Mouse (Mus musculus) small intestine, adult 2 months (tissue): Measurements from ENCODE around the gene Capsl. TPM values are rescaled to one million over a fixed set of nuclear protein-coding genes. Genes with fewer than 3 reads are reported as not detected.

Source experiments
- H3K27ac ChIP-seq: fragments of 200-500 bp; 2 replicates; pipeline ENCODE4 v1.5.1; 2012; ENCODE audit warnings: low read depth, low read length, control low read depth, inconsistent platforms; ENCODE audit not compliant: insufficient read depth
- H3K27me3 ChIP-seq: fragments of 200-500 bp; 2 replicates; pipeline ENCODE4 v1.6.1; 2012; ENCODE audit warnings: mild to moderate bottlenecking, moderate library complexity, low read length, inconsistent platforms; ENCODE audit not compliant: control insufficient read depth, insufficient read depth
- H3K36me3 ChIP-seq: fragments of 200-500 bp; 2 replicates; pipeline ENCODE4 v1.6.1; 2012; ENCODE audit warnings: mild to moderate bottlenecking, low read length, control low read depth, inconsistent platforms; ENCODE audit not compliant: control insufficient read depth, insufficient read depth
- H3K4me1 ChIP-seq: fragments of 200-500 bp; 2 replicates; pipeline ENCODE4 v1.6.1; 2012; ENCODE audit warnings: low read length, inconsistent platforms, mixed read lengths; ENCODE audit not compliant: control insufficient read depth, insufficient read depth, insufficient read length
- H3K4me3 ChIP-seq: fragments of 200-500 bp; 2 replicates; pipeline ENCODE4 v1.5.1; 2012; ENCODE audit warnings: low read depth, mild to moderate bottlenecking, control low read depth, inconsistent platforms, low read length, moderate library complexity
- CTCF ChIP-seq: fragments of 200-500 bp; IDR thresholded peaks from 2 replicates; pipeline ENCODE4 v1.5.1; 2012; ENCODE audit warnings: low read depth, mild to moderate bottlenecking, control low read depth, inconsistent platforms, low read length, moderate library complexity, mixed read lengths; ENCODE audit not compliant: insufficient replicate concordance, insufficient read length; ENCODE audit errors: extremely low read depth
- POLR2A ChIP-seq: fragments of 200-500 bp; IDR thresholded peaks from 2 replicates; pipeline ENCODE4 v1.6.1; 2012; ENCODE audit warnings: low read depth, mild to moderate bottlenecking, control low read depth, inconsistent platforms, low read length, moderate library complexity
- WGBS: fragments of 180-500 bp; shearing (Covaris S2); methylation state at CpG from one replicate; pipeline ENCODE4 v1.1.7; 2018; 5-methylcytosine and 5-hydroxymethylcytosine counted together
- polyA plus RNA-seq: library from polyadenylated mRNA; depleted of rRNA; stranded (reverse); fragments of >200 nt; gene quantifications from 2 replicates; pipeline ENCODE4 v1.2.3, GENCODE M21; 2012; rRNA removed

Capsl gene
- polyA plus RNA-seq = 0.37 TPM in 1 of 2 replicates, not detected in the other

- no peak for TF ChIP-seq POLR2A
- no peak for TF ChIP-seq CTCF
- no peaks in the 10 kb centered on the region for H3K27me3 ChIP-seq
- 19% methylated on average over 12 of the region's 12 CpGs for WGBS
- H3K36me3 ChIP-seq = no peaks in the 10 kb centered on the region
- H3K4me1 ChIP-seq = no peaks in the 10 kb centered on the region
- H3K4me3 ChIP-seq = no peak within 1 kb of the TSS
- no peak within 1 kb of the TSS for H3K27ac ChIP-seq
Observed at GRCm38 (mm10) chr15:9435534-9436180, at the start of gene Capsl. TSS of gene Capsl (plus strand) at chr15:9436028.

- Histone ChIP-seq H3K4me1 (no peaks in the 10 kb centered on the region), H3K27ac (no peak overlapping the region), H3K27me3 (no peaks in the 10 kb centered on the region), H3K36me3 (no peaks in the 10 kb centered on the region), H3K4me3 (no peak overlapping the region)
- 76% methylated on average over 3 of the region's 3 CpGs for WGBS
- no peak for TF ChIP-seq POLR2A
- TF ChIP-seq CTCF = no peak
Observed at GRCm38 (mm10) chr15:9409475-9409874, 26.4 kb upstream of the Capsl start.

GRCm38 (mm10) chr15:9421163-9421562 lies 14.7 kb upstream of the Capsl start:
- TF ChIP-seq POLR2A = no peak
- TF ChIP-seq CTCF = no peak
- H3K27ac ChIP-seq = no peak overlapping the region

GRCm38 (mm10) chr15:9427849-9428248 lies 8.0 kb upstream of the Capsl start:
- H3K4me1 ChIP-seq = no peaks in the 10 kb centered on the region
- H3K27ac ChIP-seq = no peak overlapping the region
- H3K27me3 ChIP-seq = no peaks in the 10 kb centered on the region
- H3K36me3 ChIP-seq = no peaks in the 10 kb centered on the region
- no peak overlapping the region for H3K4me3 ChIP-seq
- TF ChIP-seq CTCF = no peak
- no peak for TF ChIP-seq POLR2A

More at GRCm38 (mm10) chr15:9421163-9421562, 14.7 kb upstream of the Capsl start:
- Histone ChIP-seq H3K4me3 (no peak overlapping the region), H3K27me3 (no peaks in the 10 kb centered on the region), H3K36me3 (no peaks in the 10 kb centered on the region), H3K4me1 (no peaks in the 10 kb centered on the region)

GRCm38 (mm10) chr15:9429843-9430242 lies 6.0 kb upstream of the Capsl start:
- TF ChIP-seq POLR2A (no peak), CTCF (no peak)
- Histone ChIP-seq H3K4me1 (no peaks in the 10 kb centered on the region), H3K27ac (no peak overlapping the region), H3K4me3 (no peak overlapping the region), H3K36me3 (no peaks in the 10 kb centered on the region), H3K27me3 (no peaks in the 10 kb centered on the region)
- 82% methylated on average over 3 of the region's 3 CpGs for WGBS

GRCm38 (mm10) chr15:9451999-9452398 lies 16.2 kb downstream of the Capsl start:
- Histone ChIP-seq H3K36me3 (no peaks in the 10 kb centered on the region), H3K4me1 (no peaks in the 10 kb centered on the region), H3K4me3 (no peak overlapping the region), H3K27me3 (no peaks in the 10 kb centered on the region), H3K27ac (no peak overlapping the region)
- TF ChIP-seq POLR2A (no peak), CTCF (no peak)
- 93% methylated on average over 1 of the region's 1 CpGs for WGBS

- H3K27ac ChIP-seq = no peak overlapping the region
- H3K4me1 ChIP-seq = no peaks in the 10 kb centered on the region
- H3K36me3 ChIP-seq = no peaks in the 10 kb centered on the region
- TF ChIP-seq CTCF (no peak), POLR2A (no peak)
- WGBS = 32% methylated on average over 1 of the region's 1 CpGs
- H3K4me3 ChIP-seq = no peak overlapping the region
- H3K27me3 ChIP-seq = no peaks in the 10 kb centered on the region
Observed at GRCm38 (mm10) chr15:9452842-9453241, 17.0 kb downstream of the Capsl start.
